Mouse (Mus musculus): ENCODE results near the gene Orc3. TPM values are rescaled to one million over a fixed set of nuclear protein-coding genes. Genes with fewer than 3 reads are reported as not detected.
A peak's percentile ranks its signal among the peaks of the same experiment; 100 is the strongest.

The Orc3 gene
- polyA plus RNA-seq, 1 experiment from 2014 or later: 77.5 TPM

GRCm38 (mm10) chr4:34550748-34551097 is 64.0 kb downstream of the Orc3 start, which contains the start of gene Akirin2:
Akirin2 (plus strand) TSS chr4:34550937.
- peak within 1 kb of the TSS; percentile 85 for H3K4me2 ChIP-seq (ENCODE audit: low read depth, low read length)
- H3K27me3 ChIP-seq (ENCODE audit: control insufficient read depth, insufficient read depth, low read length): no peaks in the 10 kb centered on the region
- H3K4me1 ChIP-seq (ENCODE audit: control insufficient read depth, insufficient read depth, low read length): peaks cover 6% of the 10 kb centered on the region
- H3K4me3 ChIP-seq (replicated peaks; ENCODE audit: low read length): peak within 1 kb of the TSS; percentile 68
- H3K36me3 ChIP-seq (ENCODE audit: control insufficient read depth, insufficient read depth, low read length): no peaks in the 10 kb centered on the region
- no peaks in the 10 kb centered on the region for H3K9me3 ChIP-seq (replicated peaks; ENCODE audit: control insufficient read depth, low read length)
- peak within 1 kb of the TSS; percentile 84 for H3K9ac ChIP-seq (ENCODE audit: low read length)
- ATAC-seq (ENCODE audit: insufficient read depth, low FRiP score): peak; percentile 61
- under 1% methylated on average over 48 of the region's 53 CpGs for WGBS
- peak within 1 kb of the TSS; percentile 91 for H3K27ac ChIP-seq (ENCODE audit: low read length)

- WGBS: under 1% methylated on average over 38 of the region's 38 CpGs
- peak overlapping the region; percentile 68 for H3K4me3 ChIP-seq (replicated peaks; ENCODE audit: low read length)
- H3K36me3 ChIP-seq (ENCODE audit: control insufficient read depth, insufficient read depth, low read length): no peaks in the 10 kb centered on the region
- peak; percentile 95 for ATAC-seq (ENCODE audit: insufficient read depth, low FRiP score)
- H3K9me3 ChIP-seq (replicated peaks; ENCODE audit: control insufficient read depth, low read length): no peaks in the 10 kb centered on the region
- H3K9ac ChIP-seq (ENCODE audit: low read length): peak overlapping the region; percentile 84
- peaks cover 4% of the 10 kb centered on the region for H3K4me1 ChIP-seq (ENCODE audit: control insufficient read depth, insufficient read depth, low read length)
- no peaks in the 10 kb centered on the region for H3K27me3 ChIP-seq (ENCODE audit: control insufficient read depth, insufficient read depth, low read length)
- peak overlapping the region; percentile 91 for H3K27ac ChIP-seq (ENCODE audit: low read length)
- H3K4me2 ChIP-seq (ENCODE audit: low read depth, low read length): peak overlapping the region; percentile 58
Measured at GRCm38 (mm10) chr4:34549981-34550747, 64.6 kb downstream of the Orc3 start.

- Histone ChIP-seq H3K9me3 (replicated peaks; ENCODE audit: control insufficient read depth, low read length) (no peaks in the 10 kb centered on the region), H3K4me1 (ENCODE audit: control insufficient read depth, insufficient read depth, low read length) (no peaks in the 10 kb centered on the region), H3K4me2 (ENCODE audit: low read depth, low read length) (no peak overlapping the region), H3K4me3 (replicated peaks; ENCODE audit: low read length) (no peak overlapping the region), H3K27me3 (ENCODE audit: control insufficient read depth, insufficient read depth, low read length) (no peaks in the 10 kb centered on the region), H3K36me3 (ENCODE audit: control insufficient read depth, insufficient read depth, low read length) (no peaks in the 10 kb centered on the region), H3K9ac (ENCODE audit: low read length) (no peak overlapping the region), H3K27ac (ENCODE audit: low read length) (no peak overlapping the region)
- no peak for ATAC-seq (ENCODE audit: insufficient read depth, low FRiP score)
- WGBS: 83% methylated on average over 6 of the region's 6 CpGs
Measured at GRCm38 (mm10) chr4:34529941-34530340, 84.8 kb downstream of the Orc3 start.

- no peaks in the 10 kb centered on the region for H3K36me3 ChIP-seq (ENCODE audit: control insufficient read depth, insufficient read depth, low read length)
- no peaks in the 10 kb centered on the region for H3K4me1 ChIP-seq (ENCODE audit: control insufficient read depth, insufficient read depth, low read length)
- H3K9ac ChIP-seq (ENCODE audit: low read length): no peak overlapping the region
- no peaks in the 10 kb centered on the region for H3K9me3 ChIP-seq (replicated peaks; ENCODE audit: control insufficient read depth, low read length)
- WGBS: 60% methylated on average over 4 of the region's 4 CpGs
- H3K27me3 ChIP-seq (ENCODE audit: control insufficient read depth, insufficient read depth, low read length): no peaks in the 10 kb centered on the region
- H3K4me3 ChIP-seq (replicated peaks; ENCODE audit: low read length): no peak overlapping the region
- H3K27ac ChIP-seq (ENCODE audit: low read length): no peak overlapping the region
- ATAC-seq (ENCODE audit: insufficient read depth, low FRiP score): no peak
- H3K4me2 ChIP-seq (ENCODE audit: low read depth, low read length): no peak overlapping the region
Measured at GRCm38 (mm10) chr4:34529379-34529778, 85.4 kb downstream of the Orc3 start.

- Histone ChIP-seq H3K27me3 (ENCODE audit: control insufficient read depth, insufficient read depth, low read length) (no peaks in the 10 kb centered on the region), H3K27ac (ENCODE audit: low read length) (no peak overlapping the region), H3K4me1 (ENCODE audit: control insufficient read depth, insufficient read depth, low read length) (no peaks in the 10 kb centered on the region), H3K4me2 (ENCODE audit: low read depth, low read length) (no peak overlapping the region), H3K9ac (ENCODE audit: low read length) (no peak overlapping the region), H3K36me3 (ENCODE audit: control insufficient read depth, insufficient read depth, low read length) (no peaks in the 10 kb centered on the region), H3K9me3 (replicated peaks; ENCODE audit: control insufficient read depth, low read length) (no peaks in the 10 kb centered on the region), H3K4me3 (replicated peaks; ENCODE audit: low read length) (no peak overlapping the region)
- 68% methylated on average over 1 of the region's 1 CpGs for WGBS
- ATAC-seq (ENCODE audit: insufficient read depth, low FRiP score): no peak
Measured at GRCm38 (mm10) chr4:34528430-34529100, 86.2 kb downstream of the Orc3 start.

GRCm38 (mm10) chr4:34526771-34527170 is 88.0 kb downstream of the Orc3 start:
- H3K4me1 ChIP-seq (ENCODE audit: control insufficient read depth, insufficient read depth, low read length): no peaks in the 10 kb centered on the region
- WGBS: 76% methylated on average over 3 of the region's 3 CpGs

GRCm38 (mm10) chr4:34523586-34523985 is 91.2 kb downstream of the Orc3 start:
- ATAC-seq (ENCODE audit: insufficient read depth, low FRiP score): no peak
- Histone ChIP-seq H3K4me1 (ENCODE audit: control insufficient read depth, insufficient read depth, low read length) (no peaks in the 10 kb centered on the region), H3K27ac (ENCODE audit: low read length) (no peak overlapping the region), H3K36me3 (ENCODE audit: control insufficient read depth, insufficient read depth, low read length) (no peaks in the 10 kb centered on the region), H3K9me3 (replicated peaks; ENCODE audit: control insufficient read depth, low read length) (no peaks in the 10 kb centered on the region), H3K4me2 (ENCODE audit: low read depth, low read length) (no peak overlapping the region), H3K27me3 (ENCODE audit: control insufficient read depth, insufficient read depth, low read length) (no peaks in the 10 kb centered on the region), H3K4me3 (replicated peaks; ENCODE audit: low read length) (no peak overlapping the region), H3K9ac (ENCODE audit: low read length) (no peak overlapping the region)
- 88% methylated on average over 4 of the region's 4 CpGs for WGBS

More at GRCm38 (mm10) chr4:34526771-34527170, 88.0 kb downstream of the Orc3 start:
- no peak overlapping the region for H3K27ac ChIP-seq (ENCODE audit: low read length)
- H3K9me3 ChIP-seq (replicated peaks; ENCODE audit: control insufficient read depth, low read length): no peaks in the 10 kb centered on the region
- H3K36me3 ChIP-seq (ENCODE audit: control insufficient read depth, insufficient read depth, low read length): no peaks in the 10 kb centered on the region
- no peak overlapping the region for H3K4me2 ChIP-seq (ENCODE audit: low read depth, low read length)
- no peak overlapping the region for H3K9ac ChIP-seq (ENCODE audit: low read length)
- ATAC-seq (ENCODE audit: insufficient read depth, low FRiP score): no peak
- H3K27me3 ChIP-seq (ENCODE audit: control insufficient read depth, insufficient read depth, low read length): no peaks in the 10 kb centered on the region
- no peak overlapping the region for H3K4me3 ChIP-seq (replicated peaks; ENCODE audit: low read length)

GRCm38 (mm10) chr4:34522846-34523245 is 91.9 kb downstream of the Orc3 start:
- Histone ChIP-seq H3K4me1 (ENCODE audit: control insufficient read depth, insufficient read depth, low read length) (no peaks in the 10 kb centered on the region), H3K9ac (ENCODE audit: low read length) (no peak overlapping the region), H3K27ac (ENCODE audit: low read length) (no peak overlapping the region), H3K36me3 (ENCODE audit: control insufficient read depth, insufficient read depth, low read length) (no peaks in the 10 kb centered on the region), H3K4me2 (ENCODE audit: low read depth, low read length) (no peak overlapping the region), H3K9me3 (replicated peaks; ENCODE audit: control insufficient read depth, low read length) (no peaks in the 10 kb centered on the region), H3K4me3 (replicated peaks; ENCODE audit: low read length) (no peak overlapping the region), H3K27me3 (ENCODE audit: control insufficient read depth, insufficient read depth, low read length) (no peaks in the 10 kb centered on the region)
- no peak for ATAC-seq (ENCODE audit: insufficient read depth, low FRiP score)
- WGBS: 64% methylated on average over 3 of the region's 3 CpGs

All from stomach, embryonic 16.5 days (tissue).